Mouse (Mus musculus): ENCODE data around the gene Ccin. TPM values are rescaled to one million over a fixed set of nuclear protein-coding genes. Genes with fewer than 3 reads are reported as not detected.
A peak's percentile ranks its signal among the peaks of the same experiment; 100 is the strongest.

Gene Ccin
- polyA plus RNA-seq, 1 experiment from 2014 or later, result not detected

- H3K4me3 ChIP-seq (ENCODE audit: low read depth, low read length), result no peak overlapping the region
- peaks cover 5% of the 10 kb centered on the region; the same call in 1 of the 2 replicates for H3K4me1 ChIP-seq (ENCODE audit: insufficient read depth, low read depth, low read length)
- no peaks in the 10 kb centered on the region for H3K27me3 ChIP-seq (replicated peaks; ENCODE audit: insufficient read depth, low read length)
- DNase-seq (ENCODE audit: low spot score) (no peak), ATAC-seq (no peak)
- no peak overlapping the region for H3K9ac ChIP-seq (replicated peaks; ENCODE audit: low read depth)
- no peaks in the 10 kb centered on the region for H3K36me3 ChIP-seq (ENCODE audit: insufficient read depth, low read length)
- 53% methylated on average over 9 of the region's 9 CpGs for WGBS
- H3K9me3 ChIP-seq (ENCODE audit: low read length), result no peaks in the 10 kb centered on the region
- H3K4me2 ChIP-seq (replicated peaks; ENCODE audit: low read depth, low read length), result no peak overlapping the region
- peak overlapping the region; percentile 69 for H3K27ac ChIP-seq (ENCODE audit: low read length)
- TF ChIP-seq CTCF (IDR thresholded peaks at IDR 0.05), result no peak
- no peak for TF ChIP-seq EP300 (IDR thresholded peaks at IDR 0.05)
These were observed 11.6 kb upstream of the Ccin start for GRCm38 (mm10) chr4:43971541-43972136.

- Histone ChIP-seq H3K4me2 (replicated peaks; ENCODE audit: low read depth, low read length) (no peak overlapping the region), H3K27ac (ENCODE audit: low read length) (peak overlapping the region; percentile 69), H3K4me1 (ENCODE audit: insufficient read depth, low read depth, low read length) (peaks cover 5% of the 10 kb centered on the region; the same call in 1 of the 2 replicates), H3K4me3 (ENCODE audit: low read depth, low read length) (no peak overlapping the region), H3K27me3 (replicated peaks; ENCODE audit: insufficient read depth, low read length) (no peaks in the 10 kb centered on the region), H3K36me3 (ENCODE audit: insufficient read depth, low read length) (no peaks in the 10 kb centered on the region), H3K9ac (replicated peaks; ENCODE audit: low read depth) (no peak overlapping the region), H3K9me3 (ENCODE audit: low read length) (no peaks in the 10 kb centered on the region)
- ATAC-seq, result peak; percentile 85
- TF ChIP-seq EP300 (IDR thresholded peaks at IDR 0.05) (peak; percentile 74), CTCF (IDR thresholded peaks at IDR 0.05) (no peak; the same call in 1 of the 2 replicates)
- 0% methylated on average over 5 of the region's 8 CpGs for WGBS
- peak; percentile 91 for DNase-seq (ENCODE audit: low spot score)
These were observed 11.1 kb upstream of the Ccin start for GRCm38 (mm10) chr4:43972137-43972591.

GRCm38 (mm10) chr4:43973526-43973981 is 9.7 kb upstream of the Ccin start:
- H3K4me1 ChIP-seq (ENCODE audit: insufficient read depth, low read depth, low read length), result peaks cover 5% of the 10 kb centered on the region; the same call in 1 of the 2 replicates
- TF ChIP-seq EP300 (IDR thresholded peaks at IDR 0.05) (no peak), CTCF (IDR thresholded peaks at IDR 0.05) (no peak)
- DNase-seq (ENCODE audit: low spot score), result peak; percentile 71
- H3K4me2 ChIP-seq (replicated peaks; ENCODE audit: low read depth, low read length), result no peak overlapping the region
- H3K4me3 ChIP-seq (ENCODE audit: low read depth, low read length), result no peak overlapping the region
- no peaks in the 10 kb centered on the region for H3K27me3 ChIP-seq (replicated peaks; ENCODE audit: insufficient read depth, low read length)
- 35% methylated on average over 4 of the region's 4 CpGs for WGBS
- H3K9me3 ChIP-seq (ENCODE audit: low read length), result no peaks in the 10 kb centered on the region
- peak; percentile 46 for ATAC-seq
- no peak overlapping the region for H3K27ac ChIP-seq (ENCODE audit: low read length)
- H3K9ac ChIP-seq (replicated peaks; ENCODE audit: low read depth), result no peak overlapping the region
- no peaks in the 10 kb centered on the region for H3K36me3 ChIP-seq (ENCODE audit: insufficient read depth, low read length)

GRCm38 (mm10) chr4:43974914-43975616 is 8.2 kb upstream of the Ccin start:
- Histone ChIP-seq H3K9ac (replicated peaks; ENCODE audit: low read depth) (no peak overlapping the region), H3K9me3 (ENCODE audit: low read length) (no peaks in the 10 kb centered on the region), H3K4me2 (replicated peaks; ENCODE audit: low read depth, low read length) (no peak overlapping the region), H3K4me1 (ENCODE audit: insufficient read depth, low read depth, low read length) (peaks cover 5% of the 10 kb centered on the region; the same call in 1 of the 2 replicates), H3K36me3 (ENCODE audit: insufficient read depth, low read length) (no peaks in the 10 kb centered on the region), H3K27ac (ENCODE audit: low read length) (no peak overlapping the region), H3K27me3 (replicated peaks; ENCODE audit: insufficient read depth, low read length) (no peaks in the 10 kb centered on the region), H3K4me3 (ENCODE audit: low read depth, low read length) (no peak overlapping the region)
- DNase-seq (ENCODE audit: low spot score) (no peak), ATAC-seq (no peak)
- WGBS, result 65% methylated on average over 10 of the region's 10 CpGs
- TF ChIP-seq EP300 (IDR thresholded peaks at IDR 0.05) (no peak), CTCF (IDR thresholded peaks at IDR 0.05) (no peak)

GRCm38 (mm10) chr4:43976223-43976740 is 7.0 kb upstream of the Ccin start:
- Histone ChIP-seq H3K27me3 (replicated peaks; ENCODE audit: insufficient read depth, low read length) (no peaks in the 10 kb centered on the region), H3K4me3 (ENCODE audit: low read depth, low read length) (no peak overlapping the region), H3K4me2 (replicated peaks; ENCODE audit: low read depth, low read length) (no peak overlapping the region), H3K27ac (ENCODE audit: low read length) (no peak overlapping the region), H3K4me1 (ENCODE audit: insufficient read depth, low read depth, low read length) (peaks cover 5% of the 10 kb centered on the region; the same call in 1 of the 2 replicates), H3K9me3 (ENCODE audit: low read length) (no peaks in the 10 kb centered on the region), H3K9ac (replicated peaks; ENCODE audit: low read depth) (no peak overlapping the region), H3K36me3 (ENCODE audit: insufficient read depth, low read length) (no peaks in the 10 kb centered on the region)
- ATAC-seq, result no peak
- DNase-seq (ENCODE audit: low spot score), result no peak
- 74% methylated on average over 6 of the region's 6 CpGs for WGBS
- TF ChIP-seq CTCF (IDR thresholded peaks at IDR 0.05), result no peak
- TF ChIP-seq EP300 (IDR thresholded peaks at IDR 0.05), result no peak
